Mouse (Mus musculus) cerebellum, adult 2 months (tissue): ENCODE results near the gene Cant1.

Source experiments
- CTCF ChIP-seq: fragments of 200-500 bp; IDR thresholded peaks from 2 replicates; pipeline ENCODE4 v1.5.1; 2011; ENCODE audit warnings: low read depth, mild to moderate bottlenecking, control low read depth, low read length, moderate library complexity, borderline replicate concordance; ENCODE audit not compliant: insufficient read depth
- POLR2A ChIP-seq: fragments of 200-500 bp; IDR thresholded peaks from 2 replicates; pipeline ENCODE4 v1.6.1; 2011; ENCODE audit warnings: low read length, control low read depth, borderline replicate concordance; ENCODE audit not compliant: insufficient read depth

GRCm38 (mm10) chr11:118445843-118446242 is 27.0 kb upstream of the Cant1 start:
- TF ChIP-seq CTCF (peak; percentile 97), POLR2A (no peak)
